Mouse (Mus musculus) megakaryocyte, embryonic 14.5 days (primary cell): ENCODE results near the gene Rhoj.

ENCODE experiments used
- FLI1 ChIP-seq: IDR thresholded peaks from 2 replicates; pipeline ENCODE4 v1.6.1; 2012; ENCODE audit warnings: low read length, inconsistent platforms, mixed read lengths
- GATA1 ChIP-seq: IDR thresholded peaks from 3 replicates; pipeline ENCODE4 v1.6.1; 2012; ENCODE audit warnings: mixed read lengths, low read length, inconsistent platforms, borderline replicate concordance

GRCm38 (mm10) chr12:75304132-75304531 is 4.0 kb upstream of the Rhoj start:
- TF ChIP-seq GATA1 (no peak), FLI1 (no peak)
